Mouse (Mus musculus) gastrocnemius, postnatal 14 days (tissue): ENCODE results near the gene Arhgap24. TPM values are rescaled to one million over a fixed set of nuclear protein-coding genes. Genes with fewer than 3 reads are reported as not detected.

Experiments
- DNase-seq: peaks from one replicate; pipeline ENCODE4 v3.0.0; 2021; ENCODE audit warnings: mixed read lengths
- intact Hi-C: fragments of 180-260 bp; cut with DNase I; formaldehyde crosslinking; loops from one replicate; pipeline ENCODE4 v1.15.1; 2025; ENCODE audit warnings: low total_unique reads
- total RNA-seq, 2 experiments: library from RNA; stranded (reverse); gene quantifications; 2 replicates each; pipeline ENCODE4 v1.2.3; 2021

The Arhgap24 gene
- total RNA-seq, 2 experiments from 2014 or later = 18.4 to 18.6 TPM

DNA sequence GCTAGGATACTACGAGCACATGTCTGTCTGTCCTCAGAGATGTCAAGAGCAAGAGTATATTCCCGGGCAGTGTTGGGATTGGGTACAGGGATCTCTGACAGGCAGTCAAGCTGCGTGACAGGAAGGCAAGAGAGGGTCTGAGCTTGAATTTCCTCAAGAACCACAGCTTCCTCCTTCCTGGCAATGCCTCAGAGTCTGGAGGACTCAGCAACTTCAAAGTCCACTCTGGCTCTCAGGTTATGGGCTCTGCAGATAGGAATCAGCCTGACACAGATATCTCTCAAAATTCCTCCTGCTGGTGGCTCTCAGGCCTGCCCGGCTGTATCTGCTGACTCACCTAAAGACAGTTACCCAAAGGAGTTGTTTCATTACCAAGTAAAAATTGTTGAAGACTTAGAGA, 162.6 kb downstream of the Arhgap24 start:
- no peak for DNase-seq
- intact Hi-C loops = no loop called here

DNA sequence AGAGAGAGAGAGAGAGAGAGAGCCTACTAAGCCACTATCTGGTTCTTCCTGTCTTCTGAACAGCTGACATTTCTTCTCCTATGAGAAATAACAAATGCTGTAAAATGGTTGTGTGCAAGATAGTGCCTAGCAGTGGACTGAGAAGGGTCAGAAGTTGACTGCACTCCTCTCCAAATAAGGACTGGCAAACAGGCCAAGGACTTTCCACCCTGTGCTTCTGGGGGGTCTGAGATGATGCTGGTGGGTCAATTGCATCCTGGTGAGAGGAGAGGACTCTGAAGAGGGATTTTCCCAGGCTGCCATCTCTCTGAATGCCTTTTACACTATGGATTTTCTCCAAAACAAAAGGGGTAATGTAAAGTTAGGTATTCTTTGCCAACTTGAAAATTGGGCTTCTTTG, 177.9 kb downstream of the Arhgap24 start:
- intact Hi-C loops = no loop called here
- no peak for DNase-seq

GRCm38 (mm10) chr5:102664988-102665726, 184.0 kb downstream of the Arhgap24 start:
- intact Hi-C loops = no loop called here
- no peak for DNase-seq

DNA sequence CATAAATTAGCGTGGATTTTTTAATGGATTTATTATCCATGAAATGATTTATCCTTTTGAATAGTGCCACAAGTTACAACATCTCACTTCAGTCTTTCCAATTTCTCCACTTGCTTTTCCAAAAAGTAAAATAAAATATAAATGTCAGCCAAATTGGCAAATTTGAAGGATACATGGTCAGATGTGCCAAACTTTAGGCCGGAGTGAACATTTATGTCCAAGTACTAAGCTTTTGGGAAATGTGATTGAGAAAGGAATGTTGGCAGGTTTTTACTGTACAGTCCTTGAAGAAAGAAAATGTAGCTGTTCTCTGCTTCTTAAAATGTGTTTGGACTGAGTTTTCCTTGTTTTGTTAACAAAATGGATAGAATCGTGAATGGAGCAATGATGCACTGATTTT, 185.7 kb downstream of the Arhgap24 start:
- DNase-seq = no peak

GRCm38 (mm10) chr5:102667754-102668575, 186.8 kb downstream of the Arhgap24 start:
- intact Hi-C loops = no loop called here
- DNase-seq = no peak

More for the DNA sequence above, 185.7 kb downstream of the Arhgap24 start:
- intact Hi-C loops = no loop called here

GRCm38 (mm10) chr5:102670206-102670605, 189.0 kb downstream of the Arhgap24 start:
- no peak for DNase-seq

GRCm38 (mm10) chr5:102670731-102671345, 189.6 kb downstream of the Arhgap24 start:
- DNase-seq = no peak
- intact Hi-C loops = no loop called here

More at GRCm38 (mm10) chr5:102670206-102670605, 189.0 kb downstream of the Arhgap24 start:
- intact Hi-C loops = no loop called here

- intact Hi-C loops = no loop called here
- DNase-seq = no peak
These were observed 194.1 kb downstream of the Arhgap24 start for GRCm38 (mm10) chr5:102675326-102675725.

DNA sequence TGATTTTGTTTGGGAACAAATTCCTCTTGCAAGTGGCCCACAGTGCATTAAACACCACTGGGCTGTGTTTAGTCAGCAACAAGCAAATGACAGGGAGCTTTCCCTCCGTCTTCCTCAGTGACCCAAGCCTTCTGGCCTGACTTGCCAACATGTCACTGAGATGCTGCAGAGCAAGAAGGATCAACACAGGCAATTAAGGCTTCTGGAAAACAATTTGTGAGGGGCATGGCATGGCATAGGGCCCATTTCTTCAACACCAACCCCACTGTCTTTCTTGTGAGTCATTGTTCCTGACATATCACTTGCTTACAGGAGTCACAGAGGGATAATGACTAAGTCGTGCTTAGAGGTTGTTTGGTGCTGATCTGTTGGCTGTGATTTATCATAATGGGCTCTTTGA, 196.0 kb downstream of the Arhgap24 start:
- DNase-seq = no peak
- intact Hi-C loops = no loop called here

- intact Hi-C loops = loop anchor here (10.0 kb wide), 1 partner anchor 263 kb away; no protein-coding TSS in a partner anchor
These were observed 206.5 kb downstream of the Arhgap24 start for GRCm38 (mm10) chr5:102687673-102688072.

DNA sequence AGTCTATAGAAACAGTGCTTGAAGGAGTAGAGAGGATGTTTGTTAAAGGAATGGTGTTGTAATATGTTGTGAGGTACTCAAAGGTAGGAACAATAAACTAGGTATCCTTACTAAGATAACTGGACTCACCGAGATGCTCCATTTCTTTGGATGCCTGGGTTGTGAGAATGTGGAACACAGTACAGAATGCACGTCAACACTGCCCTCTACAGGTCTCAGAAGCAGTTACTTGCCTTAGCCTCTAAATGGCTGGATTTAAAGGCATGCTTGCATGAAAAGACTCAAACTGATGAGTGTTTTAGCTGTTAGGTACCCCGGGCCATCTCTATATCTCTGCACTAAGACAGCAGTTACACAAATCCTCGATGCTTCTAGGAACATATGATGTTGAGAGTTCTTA, 211.3 kb downstream of the Arhgap24 start:
- DNase-seq = peak; percentile 54
- intact Hi-C loops = loop anchor here (5.0 kb wide), 1 partner anchor 485 kb away; no protein-coding TSS in a partner anchor

More at GRCm38 (mm10) chr5:102687673-102688072, 206.5 kb downstream of the Arhgap24 start:
- DNase-seq = peak; percentile 37

DNA sequence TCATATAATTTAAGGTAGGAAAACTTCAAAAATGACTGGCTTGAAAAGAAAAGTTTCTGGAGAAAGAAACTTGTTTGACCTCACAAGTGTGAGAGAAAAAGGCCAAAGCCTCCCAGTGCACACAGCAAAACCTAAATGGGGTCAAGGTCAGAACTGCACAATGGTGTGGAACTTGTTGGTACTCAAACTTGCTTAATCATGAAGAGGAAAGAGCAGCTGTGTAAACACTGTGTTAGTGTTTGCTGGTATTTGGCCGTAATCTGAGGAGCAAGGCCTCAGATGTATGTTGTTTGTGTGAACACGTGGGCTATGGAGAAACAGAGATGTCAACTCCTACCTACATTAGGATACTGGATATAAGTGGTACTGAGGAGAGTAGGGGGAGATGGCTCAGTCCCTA, 212.0 kb downstream of the Arhgap24 start:
- intact Hi-C loops = loop anchor here (5.0 kb wide), 1 partner anchor 486 kb away; no protein-coding TSS in a partner anchor
- DNase-seq = no peak

GRCm38 (mm10) chr5:102693871-102694270, 212.7 kb downstream of the Arhgap24 start:
- intact Hi-C loops = loop anchor here (5.0 kb wide), 1 partner anchor 487 kb away; no protein-coding TSS in a partner anchor

GRCm38 (mm10) chr5:102697784-102698183, 216.6 kb downstream of the Arhgap24 start:
- intact Hi-C loops = no loop called here
- DNase-seq = no peak

More at GRCm38 (mm10) chr5:102693871-102694270, 212.7 kb downstream of the Arhgap24 start:
- no peak for DNase-seq

- DNase-seq = no peak
- intact Hi-C loops = no loop called here
These were observed 217.2 kb downstream of the Arhgap24 start for GRCm38 (mm10) chr5:102698396-102698795.

GRCm38 (mm10) chr5:102698891-102699290, 217.7 kb downstream of the Arhgap24 start:
- no peak for DNase-seq
- intact Hi-C loops = no loop called here

GRCm38 (mm10) chr5:102702581-102702980, 221.4 kb downstream of the Arhgap24 start:
- DNase-seq = no peak
- intact Hi-C loops = loop anchor here (10.0 kb wide), 1 partner anchor 62 kb away; no protein-coding TSS in a partner anchor

DNA sequence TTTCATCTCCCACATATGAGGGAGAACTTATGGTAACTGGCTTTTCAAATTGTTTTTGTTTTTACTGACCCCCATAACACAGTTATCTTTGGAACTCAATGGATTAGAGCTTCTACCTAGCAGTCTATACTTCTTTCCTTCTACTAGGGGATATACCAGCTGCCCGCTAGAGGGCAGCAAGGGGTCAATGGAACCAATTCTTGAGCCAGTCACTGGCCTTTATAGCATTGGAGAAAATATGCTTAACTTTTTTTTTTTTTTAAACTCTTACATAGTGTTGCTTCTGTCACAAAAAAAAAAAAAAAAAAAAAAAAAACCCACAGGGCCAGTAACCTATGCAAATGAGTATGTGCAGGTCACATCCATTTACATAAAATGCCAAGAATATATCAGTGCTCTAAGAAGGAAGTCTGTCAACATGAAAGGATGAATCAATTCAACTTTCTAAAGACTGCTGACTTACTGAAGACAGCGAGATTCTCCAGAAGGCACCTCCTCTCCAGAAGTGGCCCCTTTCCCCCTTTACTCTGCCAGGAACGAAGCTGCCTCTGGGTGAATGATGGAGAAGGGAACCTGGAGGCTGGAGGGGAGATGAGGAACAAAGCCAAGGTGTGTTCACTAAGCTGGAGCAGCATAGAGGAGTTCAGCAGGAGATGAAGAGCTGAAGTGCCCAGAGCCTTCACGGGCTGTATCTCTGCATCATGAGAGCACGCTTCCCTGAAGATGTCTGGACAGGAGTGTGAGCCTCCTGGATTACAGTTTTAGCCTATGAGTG, 222.3 kb downstream of the Arhgap24 start:
- intact Hi-C loops = loop anchor here (10.0 kb wide), 1 partner anchor 61 kb away; no protein-coding TSS in a partner anchor
- peak; percentile 68 for DNase-seq

- DNase-seq = no peak
- intact Hi-C loops = loop anchor here (5.0 to 10.0 kb wide), 2 partner anchors 60 to 172 kb away; no protein-coding TSS in a partner anchor
These were observed 224.0 kb downstream of the Arhgap24 start for GRCm38 (mm10) chr5:102705170-102705569.
